Mouse (Mus musculus) heart, embryonic 15.5 days (tissue): ENCODE results near the gene Ppm1d. TPM values are rescaled to one million over a fixed set of nuclear protein-coding genes. Genes with fewer than 3 reads are reported as not detected.
A peak's percentile ranks its signal among the peaks of the same experiment; 100 is the strongest.

Experiments used
- ATAC-seq: fragments of 200-750 bp; cut with Nextera tagmentation; replicated peaks from 2 replicates; pipeline ENCODE4 v1.8.0; 2017; ENCODE audit warnings: low read depth, moderate TSS enrichment; ENCODE audit not compliant: insufficient number of reproducible peaks, insufficient read depth, low FRiP score
- H3K27ac ChIP-seq: fragments of 300-500 bp; sonication (generic); 2 replicates; pipeline ENCODE4 v1.5.1; 2015; ENCODE audit warnings: mild to moderate bottlenecking, inconsistent platforms
- H3K27me3 ChIP-seq: fragments of 300-500 bp; sonication (generic); 2 replicates; pipeline ENCODE4 v1.6.1; 2015; ENCODE audit warnings: inconsistent platforms
- H3K36me3 ChIP-seq: fragments of 300-500 bp; sonication (generic); 2 replicates; pipeline ENCODE4 v1.6.1; 2015; ENCODE audit warnings: mild to moderate bottlenecking, inconsistent platforms
- H3K4me1 ChIP-seq: fragments of 300-500 bp; sonication (generic); replicated peaks from 2 replicates; pipeline ENCODE4 v1.6.1; 2015; ENCODE audit warnings: inconsistent platforms
- H3K4me2 ChIP-seq: fragments of 300-500 bp; sonication (generic); 2 replicates; pipeline ENCODE4 v1.6.1; 2015; ENCODE audit warnings: inconsistent platforms, mild to moderate bottlenecking, moderate library complexity
- H3K4me3 ChIP-seq: fragments of 300-500 bp; sonication (generic); 2 replicates; pipeline ENCODE4 v1.5.1; 2015; ENCODE audit warnings: mild to moderate bottlenecking, inconsistent platforms
- H3K9ac ChIP-seq: fragments of 300-500 bp; sonication (generic); 2 replicates; pipeline ENCODE4 v1.6.1; 2015; ENCODE audit warnings: mild to moderate bottlenecking, inconsistent platforms
- H3K9me3 ChIP-seq: fragments of 300-500 bp; sonication (generic); replicated peaks from 2 replicates; pipeline ENCODE4 v1.6.1; 2016; ENCODE audit warnings: inconsistent platforms
- WGBS: fragments of 180-500 bp; shearing (Covaris S2); methylation state at CpG from one replicate; pipeline ENCODE4 v1.1.7; 2015; ENCODE audit warnings: mixed read lengths; 5-methylcytosine and 5-hydroxymethylcytosine counted together
- polyA plus RNA-seq: library from polyadenylated mRNA; unstranded; fragments of >200 nt; fragmentation: Nextera tagmentation; extraction: Ambion mirVana; gene quantifications from 2 replicates; pipeline ENCODE4 v1.2.1, GENCODE M21; 2015

Ppm1d gene
- polyA plus RNA-seq, 1 experiment from 2014 or later, result 12.5 TPM

DNA sequence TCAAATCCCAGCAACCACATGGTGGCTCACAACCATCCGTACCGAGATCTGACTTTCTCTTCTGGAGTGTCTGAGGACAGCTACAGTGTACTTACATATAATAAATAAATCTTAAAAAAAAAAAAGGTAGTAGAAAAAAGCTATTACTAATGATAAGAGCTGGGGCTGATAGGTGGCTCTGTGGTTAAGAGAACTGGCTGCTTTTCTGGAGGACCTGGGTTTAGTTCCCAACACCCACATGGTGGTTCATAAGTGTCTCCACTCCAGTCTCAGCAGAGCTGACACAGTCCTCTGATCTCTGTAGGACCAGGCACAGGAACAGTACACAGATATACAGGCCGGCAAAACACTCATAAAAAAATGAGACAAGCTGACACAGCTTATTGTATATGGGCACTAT is 9.9 kb upstream of the Ppm1d start:
- ATAC-seq, result no peak
- Histone ChIP-seq H3K9ac (no peak overlapping the region), H3K9me3 (no peaks in the 10 kb centered on the region), H3K36me3 (no peaks in the 10 kb centered on the region), H3K4me2 (no peak overlapping the region), H3K27ac (no peak overlapping the region), H3K4me3 (no peak overlapping the region), H3K27me3 (no peaks in the 10 kb centered on the region), H3K4me1 (no peaks in the 10 kb centered on the region)
- 78% methylated on average over 3 of the region's 3 CpGs for WGBS

- Histone ChIP-seq H3K36me3 (no peaks in the 10 kb centered on the region), H3K4me2 (no peak overlapping the region), H3K27me3 (no peaks in the 10 kb centered on the region), H3K4me3 (no peak overlapping the region), H3K9me3 (no peaks in the 10 kb centered on the region), H3K4me1 (no peaks in the 10 kb centered on the region), H3K9ac (no peak overlapping the region), H3K27ac (no peak overlapping the region)
- 78% methylated on average over 2 of the region's 2 CpGs for WGBS
- ATAC-seq, result no peak
Observed at GRCm38 (mm10) chr11:85301836-85302235, 9.2 kb upstream of the Ppm1d start.

DNA sequence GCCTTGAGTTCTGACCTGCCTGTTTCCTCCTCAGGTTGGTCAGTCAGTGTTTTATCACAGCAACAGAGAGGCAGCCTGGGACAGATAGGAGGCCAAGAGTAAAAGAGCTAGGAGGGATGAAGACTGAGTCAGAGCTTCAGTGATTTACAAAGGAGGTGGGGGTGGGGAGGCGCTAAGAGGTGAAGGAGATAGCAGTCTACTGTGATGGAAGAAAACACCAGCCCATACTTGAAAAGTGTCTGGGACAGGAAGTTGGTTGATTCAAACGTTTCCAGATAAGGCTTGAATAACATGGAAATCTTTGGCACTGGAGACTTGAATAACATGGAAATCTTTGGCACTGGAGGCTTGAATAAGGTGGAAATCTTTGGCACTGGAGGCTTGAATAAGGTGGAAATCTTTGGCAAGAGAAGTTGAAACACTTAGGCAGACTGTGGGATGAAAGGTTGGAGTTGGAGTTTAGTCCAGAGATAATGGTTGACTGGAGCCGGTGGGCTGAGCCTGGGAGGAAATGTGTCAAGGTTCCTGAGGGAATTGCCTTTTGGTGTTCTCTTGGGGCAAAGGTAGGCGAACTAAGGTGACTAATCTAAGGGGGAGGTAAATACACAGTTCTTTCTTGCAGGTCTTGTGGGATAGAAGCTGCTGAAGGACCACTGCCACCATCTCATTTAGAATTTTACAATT is 4.3 kb upstream of the Ppm1d start:
- Histone ChIP-seq H3K9me3 (no peaks in the 10 kb centered on the region), H3K27me3 (no peaks in the 10 kb centered on the region), H3K4me2 (no peak overlapping the region), H3K4me1 (0 out of 2 replicates have a peak, but pooled peaks cover 5% of the 10 kb centered on the region), H3K27ac (no peak overlapping the region), H3K4me3 (no peak overlapping the region), H3K9ac (no peak overlapping the region), H3K36me3 (no peaks in the 10 kb centered on the region)
- 29% methylated on average over 4 of the region's 4 CpGs for WGBS
- no peak for ATAC-seq

DNA sequence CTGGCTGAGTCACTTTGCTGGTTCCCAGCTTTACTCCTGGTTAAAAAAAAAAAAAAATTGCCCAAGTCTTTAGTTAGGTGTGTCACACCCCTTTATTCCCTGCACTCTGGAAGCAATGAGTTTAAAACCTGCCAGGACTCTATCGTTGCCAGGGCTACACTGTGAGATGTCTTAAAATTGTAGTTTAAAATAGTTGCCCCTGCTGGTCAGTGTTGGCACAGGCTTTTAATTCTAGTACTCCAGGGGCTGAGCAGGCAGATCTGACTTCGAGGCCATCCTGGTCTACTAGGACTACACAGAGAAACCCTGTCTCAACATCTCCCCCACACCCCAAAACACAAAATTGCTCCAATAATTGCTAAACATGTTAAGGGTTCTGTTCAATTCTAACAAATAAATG is 2.2 kb upstream of the Ppm1d start:
- no peak overlapping the region for H3K4me3 ChIP-seq
- no peaks in the 10 kb centered on the region for H3K27me3 ChIP-seq
- no peak overlapping the region for H3K27ac ChIP-seq
- WGBS, result 73% methylated on average over 2 of the region's 2 CpGs
- no peak for ATAC-seq
- no peak overlapping the region for H3K4me2 ChIP-seq
- peaks cover 19% of the 10 kb centered on the region for H3K4me1 ChIP-seq
- H3K9ac ChIP-seq, result no peak overlapping the region
- no peaks in the 10 kb centered on the region for H3K36me3 ChIP-seq
- no peaks in the 10 kb centered on the region for H3K9me3 ChIP-seq

- WGBS, result 2% methylated on average over 15 of the region's 15 CpGs
- Histone ChIP-seq H3K4me2 (peak overlapping the region; percentile 86), H3K27ac (peak overlapping the region; percentile 97)
Observed at GRCm38 (mm10) chr11:85310407-85310712, 684 bp upstream of the Ppm1d start.

DNA sequence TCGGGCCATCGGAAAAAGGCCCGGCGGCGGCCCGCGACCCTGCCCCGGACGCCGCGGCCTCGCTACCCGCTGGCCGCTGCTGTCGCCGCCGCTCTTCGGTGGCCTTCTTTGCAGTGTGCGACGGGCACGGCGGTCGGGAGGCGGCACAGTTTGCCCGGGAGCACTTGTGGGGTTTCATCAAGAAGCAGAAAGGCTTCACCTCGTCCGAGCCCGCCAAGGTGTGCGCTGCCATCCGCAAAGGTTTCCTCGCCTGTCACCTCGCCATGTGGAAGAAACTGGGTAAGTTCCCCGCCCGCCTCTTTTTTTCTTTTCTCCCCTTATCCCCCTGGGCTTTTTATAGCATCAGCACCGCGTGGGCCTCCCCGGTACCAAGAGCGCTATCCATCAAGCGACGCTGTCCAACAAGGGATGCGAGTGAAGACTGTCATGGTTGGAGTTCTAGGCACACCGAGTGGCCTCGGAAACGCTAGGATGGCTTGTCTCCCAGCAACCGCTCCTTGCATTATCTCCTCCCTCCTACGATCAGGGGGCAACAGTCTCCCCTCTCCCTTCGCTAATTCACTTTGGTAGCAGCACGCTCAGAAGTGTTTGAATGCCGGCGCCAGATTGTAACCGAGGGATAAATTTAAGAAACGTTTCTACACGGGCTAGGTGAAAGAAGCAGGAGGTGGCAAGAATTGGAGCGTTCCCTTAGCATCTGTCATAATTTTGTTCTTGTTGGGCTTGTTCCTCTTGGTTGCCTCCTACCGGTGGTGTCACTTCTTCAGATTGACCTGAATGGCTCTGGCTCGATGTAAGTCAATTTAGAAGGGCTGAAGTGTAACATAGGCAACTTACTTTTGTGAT is 824 bp downstream of the Ppm1d start:
- H3K9ac ChIP-seq, result peak overlapping the region; percentile 93
- peaks cover 5% of the 10 kb centered on the region; the same call in 1 of the 2 replicates for H3K36me3 ChIP-seq
- no peaks in the 10 kb centered on the region for H3K9me3 ChIP-seq
- peak overlapping the region; percentile 91 for H3K4me3 ChIP-seq
- H3K27me3 ChIP-seq, result no peaks in the 10 kb centered on the region
- peak overlapping the region; percentile 90 for H3K4me2 ChIP-seq
- peak overlapping the region; percentile 96 for H3K27ac ChIP-seq
- WGBS, result under 1% methylated on average over 56 of the region's 56 CpGs
- peaks cover 19% of the 10 kb centered on the region for H3K4me1 ChIP-seq
- peak; percentile 34; the same call in 1 of the 2 replicates for ATAC-seq

More at GRCm38 (mm10) chr11:85310407-85310712, 684 bp upstream of the Ppm1d start:
- H3K9me3 ChIP-seq, result no peaks in the 10 kb centered on the region
- no peaks in the 10 kb centered on the region for H3K27me3 ChIP-seq
- H3K9ac ChIP-seq, result peak overlapping the region; percentile 76
- ATAC-seq, result no peak
- H3K4me1 ChIP-seq, result peaks cover 19% of the 10 kb centered on the region
- H3K36me3 ChIP-seq, result peaks cover 5% of the 10 kb centered on the region; the same call in 1 of the 2 replicates
- H3K4me3 ChIP-seq, result peak overlapping the region; percentile 91

GRCm38 (mm10) chr11:85312818-85313217 is 1.8 kb downstream of the Ppm1d start:
- Histone ChIP-seq H3K4me3 (peak overlapping the region; percentile 91), H3K27ac (peak overlapping the region; percentile 96; the same call in 1 of the 2 replicates), H3K9me3 (no peaks in the 10 kb centered on the region), H3K4me1 (peaks cover 19% of the 10 kb centered on the region), H3K27me3 (no peaks in the 10 kb centered on the region), H3K4me2 (peak overlapping the region; percentile 90), H3K9ac (no peak overlapping the region; the same call in 1 of the 2 replicates), H3K36me3 (peaks cover 5% of the 10 kb centered on the region; the same call in 1 of the 2 replicates)
- no peak for ATAC-seq
- WGBS, result 17% methylated on average over 2 of the region's 2 CpGs

DNA sequence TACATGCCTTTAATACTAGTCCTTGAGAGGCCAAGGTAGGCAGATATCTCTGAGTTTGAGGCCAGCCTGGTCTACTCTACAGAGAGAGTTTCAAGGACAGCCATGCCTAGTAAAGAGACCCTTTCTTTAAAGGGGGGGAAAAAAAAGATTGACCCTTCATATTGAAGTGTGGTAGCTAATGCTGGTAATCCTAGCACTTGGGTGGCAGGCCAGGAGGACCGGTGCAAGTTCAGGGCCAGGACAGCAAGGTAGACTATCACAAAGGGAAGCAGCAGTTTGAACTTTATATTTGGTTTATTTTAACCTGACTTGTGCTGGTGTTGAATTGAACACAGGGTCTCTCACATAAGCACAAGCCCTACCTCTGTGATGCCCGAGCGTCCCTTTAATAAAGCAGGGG is 2.3 kb downstream of the Ppm1d start:
- no peak for ATAC-seq
- WGBS, result 90% methylated on average over 3 of the region's 3 CpGs
- no peaks in the 10 kb centered on the region for H3K27me3 ChIP-seq
- peak overlapping the region; percentile 91; the same call in 1 of the 2 replicates for H3K4me3 ChIP-seq
- peak overlapping the region; percentile 90 for H3K4me2 ChIP-seq
- H3K27ac ChIP-seq, result 0 out of 2 replicates have a peak overlapping the region, but pooled peaks have one; percentile 16
- H3K9me3 ChIP-seq, result no peaks in the 10 kb centered on the region
- no peak overlapping the region for H3K9ac ChIP-seq
- H3K4me1 ChIP-seq, result peaks cover 19% of the 10 kb centered on the region
- H3K36me3 ChIP-seq, result peaks cover 5% of the 10 kb centered on the region; the same call in 1 of the 2 replicates

- no peak overlapping the region for H3K27ac ChIP-seq
- H3K4me1 ChIP-seq, result 0 out of 2 replicates have a peak, but pooled peaks cover 2% of the 10 kb centered on the region
- H3K9ac ChIP-seq, result no peak overlapping the region
- H3K9me3 ChIP-seq, result no peaks in the 10 kb centered on the region
- H3K4me3 ChIP-seq, result no peak overlapping the region
- H3K27me3 ChIP-seq, result no peaks in the 10 kb centered on the region
- no peak overlapping the region for H3K4me2 ChIP-seq
- 84% methylated on average over 9 of the region's 9 CpGs for WGBS
- no peak for ATAC-seq
- no peaks in the 10 kb centered on the region for H3K36me3 ChIP-seq
Observed at GRCm38 (mm10) chr11:85323567-85324330, 12.7 kb downstream of the Ppm1d start.

GRCm38 (mm10) chr11:85328717-85329116 is 17.7 kb downstream of the Ppm1d start:
- H3K9me3 ChIP-seq, result no peaks in the 10 kb centered on the region
- no peak overlapping the region for H3K4me3 ChIP-seq
- H3K36me3 ChIP-seq, result peaks cover 23% of the 10 kb centered on the region
- ATAC-seq, result no peak
- H3K9ac ChIP-seq, result no peak overlapping the region
- no peak overlapping the region for H3K4me2 ChIP-seq
- WGBS, result 89% methylated on average over 3 of the region's 3 CpGs
- H3K27me3 ChIP-seq, result no peaks in the 10 kb centered on the region
- no peak overlapping the region for H3K27ac ChIP-seq
- no peaks in the 10 kb centered on the region for H3K4me1 ChIP-seq
